Mouse (Mus musculus) colon, adult 2 months (tissue): ENCODE data around the gene Kyat3. TPM values are rescaled to one million over a fixed set of nuclear protein-coding genes. Genes with fewer than 3 reads are reported as not detected.

Source experiments
- polyA plus RNA-seq: library from polyadenylated mRNA; depleted of rRNA; stranded (reverse); fragments of >200 nt; gene quantifications from 2 replicates; pipeline ENCODE4 v1.2.3, GENCODE M21; 2012; rRNA removed

Kyat3 gene
- polyA plus RNA-seq, result 1.1 and 1.2 TPM in 2 replicates

DNA sequence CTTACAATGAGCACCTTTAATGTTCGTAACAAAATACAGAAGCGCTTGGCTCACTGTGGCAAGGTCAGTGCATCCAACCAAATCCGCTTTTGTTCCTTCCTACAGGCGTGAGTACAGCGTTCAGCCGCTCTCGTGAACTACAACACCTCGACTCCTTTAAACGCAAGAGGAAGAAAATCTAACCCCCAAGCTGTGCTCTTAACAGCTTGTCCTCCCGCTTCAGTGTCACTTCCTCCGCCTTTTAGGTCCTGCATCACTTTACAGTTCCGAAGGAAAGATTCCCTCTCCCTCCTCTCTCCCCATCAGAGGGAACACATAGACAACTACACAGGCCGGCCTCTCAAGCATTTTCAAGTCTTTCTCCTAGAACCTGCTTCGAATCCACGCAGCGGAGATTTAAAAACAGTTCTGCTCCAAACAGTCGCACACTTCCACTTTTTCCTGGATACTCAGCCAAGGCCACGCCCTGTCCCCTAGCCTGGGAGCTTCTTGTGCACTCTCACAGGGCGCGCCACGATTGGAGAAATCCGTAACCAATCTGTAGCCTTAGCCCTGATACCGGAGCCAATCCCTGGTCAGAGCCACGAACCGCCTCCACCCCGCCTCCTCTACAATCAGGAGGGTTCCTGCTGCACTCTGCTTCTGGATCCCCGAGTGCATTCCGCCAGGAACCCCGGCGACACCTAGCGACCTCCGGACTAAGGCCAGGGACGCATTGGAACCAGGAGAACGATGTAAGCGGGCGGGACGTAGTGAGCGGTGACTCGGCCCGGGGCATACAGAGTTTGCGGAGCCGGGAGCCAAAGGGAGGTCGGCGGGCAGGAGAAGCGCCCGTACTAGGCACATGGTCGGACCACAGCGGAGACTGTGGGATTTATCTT, at the start of gene Kyat3:
TSS of gene Kyat3 (plus strand) at position 610 of the 881 bp plus-strand sequence.

DNA sequence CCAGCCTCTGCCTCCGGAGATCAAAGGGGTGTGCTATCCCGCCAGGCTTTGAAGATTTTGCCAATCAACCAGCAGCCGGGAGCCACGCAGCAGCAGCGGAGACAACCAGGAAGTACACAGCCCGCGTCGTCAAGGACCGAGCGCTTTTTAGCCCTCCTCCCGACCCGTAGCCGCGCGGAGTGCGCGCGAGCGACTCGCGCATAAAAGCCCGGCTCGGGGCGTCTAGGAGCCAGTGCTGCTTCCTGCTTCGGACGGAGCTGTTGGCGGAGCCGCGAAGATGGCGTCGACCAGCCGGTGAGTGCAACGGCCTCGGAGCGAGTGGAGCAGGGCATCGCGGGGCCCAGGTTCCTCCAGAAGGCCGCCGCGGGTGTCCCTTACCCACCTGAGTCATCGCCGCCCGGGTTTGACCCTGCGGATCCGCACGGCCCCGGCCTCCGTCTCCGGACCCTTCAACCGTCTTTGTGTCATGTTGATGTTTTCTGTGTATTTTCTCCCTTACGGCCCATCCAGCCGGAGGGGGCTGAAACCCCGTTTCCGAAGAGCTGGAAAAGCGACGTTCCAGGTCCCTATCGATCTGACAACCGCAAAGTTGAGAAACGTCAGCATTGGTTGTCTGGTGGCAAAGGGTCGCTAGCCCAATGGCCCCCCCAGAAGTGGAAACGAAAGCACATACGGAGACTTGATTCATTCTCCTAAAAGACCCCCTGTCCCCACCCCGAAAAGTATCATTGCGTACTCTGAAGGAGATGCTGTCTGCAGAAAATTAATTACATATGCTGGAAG, 64.3 kb downstream of the Kyat3 start, which contains the start of gene Gtf2b:
TSS of gene Gtf2b (plus strand) at position 51 of the 783 bp plus-strand sequence.

Other genes with a start within 250 kb of the Kyat3 start
- gene Gbp5, start 207.1 kb upstream of the Kyat3 start, polyA plus RNA-seq, result 0.46 and 0.56 TPM in 2 replicates
- 1.3 and 1.5 TPM in 2 replicates for gene Gbp7, start 170.7 kb upstream of the Kyat3 start, polyA plus RNA-seq
- 7.1 and 7.6 TPM in 2 replicates for gene Gbp3, start 141.0 kb upstream of the Kyat3 start, polyA plus RNA-seq
- gene Gbp2b, start 106.2 kb upstream of the Kyat3 start, polyA plus RNA-seq, result 0.31 TPM in 2 replicates
- 8.0 and 8.2 TPM in 2 replicates for gene Gbp2, start 80.4 kb upstream of the Kyat3 start, polyA plus RNA-seq
- 10.6 and 13.9 TPM in 2 replicates for gene Gtf2b, start 64.0 kb downstream of the Kyat3 start, polyA plus RNA-seq
- gene Pkn2, start 181.0 kb downstream of the Kyat3 start, polyA plus RNA-seq, result 29.6 and 44.4 TPM in 2 replicates